Mouse (Mus musculus) stomach, embryonic 15.5 days (tissue): ENCODE results near the gene Tmem251. TPM values are rescaled to one million over a fixed set of nuclear protein-coding genes. Genes with fewer than 3 reads are reported as not detected.
A peak's percentile ranks its signal among the peaks of the same experiment; 100 is the strongest.

ENCODE experiments used
- ATAC-seq: fragments of 200-750 bp; cut with Nextera tagmentation; 2 replicates; pipeline ENCODE4 v1.8.0; 2017; ENCODE audit warnings: low read depth, moderate number of reproducible peaks, moderate TSS enrichment; ENCODE audit not compliant: insufficient read depth, low FRiP score
- H3K27ac ChIP-seq: fragments of 300-500 bp; sonication (generic); 2 replicates; pipeline ENCODE4 v1.5.1; 2015; ENCODE audit warnings: mild to moderate bottlenecking, inconsistent platforms
- H3K27me3 ChIP-seq: fragments of 300-500 bp; sonication (generic); replicated peaks from 2 replicates; pipeline ENCODE4 v1.6.1; 2015; ENCODE audit warnings: inconsistent platforms
- H3K36me3 ChIP-seq: fragments of 300-500 bp; sonication (generic); 2 replicates; pipeline ENCODE4 v1.6.1; 2015; ENCODE audit warnings: inconsistent platforms
- H3K4me1 ChIP-seq: fragments of 300-500 bp; sonication (generic); 2 replicates; pipeline ENCODE4 v1.6.1; 2015; ENCODE audit warnings: inconsistent platforms
- H3K4me2 ChIP-seq: fragments of 300-500 bp; sonication (generic); 2 replicates; pipeline ENCODE4 v1.6.1; 2015; ENCODE audit warnings: mild to moderate bottlenecking, inconsistent platforms
- H3K4me3 ChIP-seq: fragments of 300-500 bp; sonication (generic); replicated peaks from 2 replicates; pipeline ENCODE4 v1.5.1; 2015; ENCODE audit warnings: inconsistent platforms
- H3K9ac ChIP-seq: fragments of 300-500 bp; sonication (generic); 2 replicates; pipeline ENCODE4 v1.6.1; 2015; ENCODE audit warnings: inconsistent platforms
- H3K9me3 ChIP-seq: fragments of 300-500 bp; sonication (generic); 2 replicates; pipeline ENCODE4 v1.6.1; 2016; ENCODE audit warnings: inconsistent platforms
- WGBS: fragments of 180-500 bp; shearing (Covaris S2); methylation state at CpG from one replicate; pipeline ENCODE4 v1.1.7; 2015; 5-methylcytosine and 5-hydroxymethylcytosine counted together
- polyA plus RNA-seq: library from polyadenylated mRNA; unstranded; fragments of >200 nt; fragmentation: Nextera tagmentation; extraction: Ambion mirVana; gene quantifications from 2 replicates; pipeline ENCODE4 v1.2.1, GENCODE M21; 2015

The Tmem251 gene
- polyA plus RNA-seq, 1 experiment from 2014 or later: 12.9 TPM

- H3K4me3 ChIP-seq: no peak overlapping the region
- no peaks in the 10 kb centered on the region for H3K36me3 ChIP-seq
- no peak for ATAC-seq
- H3K9ac ChIP-seq: no peak overlapping the region
- WGBS: 76% methylated on average over 2 of the region's 2 CpGs
- H3K9me3 ChIP-seq: no peaks in the 10 kb centered on the region
- no peaks in the 10 kb centered on the region for H3K27me3 ChIP-seq
- H3K27ac ChIP-seq: no peak overlapping the region
- H3K4me1 ChIP-seq: no peaks in the 10 kb centered on the region
- H3K4me2 ChIP-seq: no peak overlapping the region
These were observed 29.4 kb upstream of the Tmem251 start for GRCm38 (mm10) chr12:102714116-102714515.

- H3K27me3 ChIP-seq: no peaks in the 10 kb centered on the region
- H3K27ac ChIP-seq: no peak overlapping the region
- H3K36me3 ChIP-seq: no peaks in the 10 kb centered on the region
- no peak overlapping the region for H3K9ac ChIP-seq
- WGBS: 77% methylated on average over 10 of the region's 10 CpGs
- no peak overlapping the region for H3K4me3 ChIP-seq
- no peaks in the 10 kb centered on the region for H3K9me3 ChIP-seq
- no peak for ATAC-seq
- no peak overlapping the region for H3K4me2 ChIP-seq
- no peaks in the 10 kb centered on the region for H3K4me1 ChIP-seq
These were observed 28.7 kb upstream of the Tmem251 start for GRCm38 (mm10) chr12:102714654-102715395.

GRCm38 (mm10) chr12:102719552-102720315, 23.8 kb upstream of the Tmem251 start:
- H3K4me1 ChIP-seq: no peaks in the 10 kb centered on the region
- WGBS: 28% methylated on average over 13 of the region's 13 CpGs
- ATAC-seq: no peak; the same call in 1 of the 2 replicates

GRCm38 (mm10) chr12:102722451-102722850, 21.1 kb upstream of the Tmem251 start:
- H3K27ac ChIP-seq: no peak overlapping the region
- no peaks in the 10 kb centered on the region for H3K9me3 ChIP-seq
- whole genome bisulfite sequencing: 56% methylated on average over 11 of the region's 11 CpGs
- ATAC-seq: peak; percentile 50; the same call in 1 of the 2 replicates
- H3K36me3 ChIP-seq: no peaks in the 10 kb centered on the region
- H3K9ac ChIP-seq: no peak overlapping the region
- H3K27me3 ChIP-seq: no peaks in the 10 kb centered on the region
- no peaks in the 10 kb centered on the region; the same call in 1 of the 2 replicates for H3K4me1 ChIP-seq
- H3K4me2 ChIP-seq: no peak overlapping the region
- H3K4me3 ChIP-seq: no peak overlapping the region

More at GRCm38 (mm10) chr12:102719552-102720315, 23.8 kb upstream of the Tmem251 start:
- H3K9me3 ChIP-seq: no peaks in the 10 kb centered on the region
- H3K27me3 ChIP-seq: no peaks in the 10 kb centered on the region
- peak overlapping the region; percentile 17; the same call in 1 of the 2 replicates for H3K4me2 ChIP-seq
- H3K27ac ChIP-seq: no peak overlapping the region
- no peaks in the 10 kb centered on the region for H3K36me3 ChIP-seq
- no peak overlapping the region for H3K4me3 ChIP-seq
- H3K9ac ChIP-seq: no peak overlapping the region

- Histone ChIP-seq H3K9ac (no peak overlapping the region), H3K4me2 (no peak overlapping the region), H3K27ac (no peak overlapping the region), H3K36me3 (no peaks in the 10 kb centered on the region), H3K27me3 (no peaks in the 10 kb centered on the region), H3K9me3 (no peaks in the 10 kb centered on the region), H3K4me1 (no peaks in the 10 kb centered on the region; the same call in 1 of the 2 replicates), H3K4me3 (no peak overlapping the region)
- no peak for ATAC-seq
- 61% methylated on average over 8 of the region's 8 CpGs for WGBS
These were observed 20.6 kb upstream of the Tmem251 start for GRCm38 (mm10) chr12:102722966-102723365.

GRCm38 (mm10) chr12:102723861-102724260, 19.7 kb upstream of the Tmem251 start:
- Histone ChIP-seq H3K36me3 (no peaks in the 10 kb centered on the region), H3K27ac (no peak overlapping the region), H3K4me1 (no peaks in the 10 kb centered on the region; the same call in 1 of the 2 replicates), H3K9ac (no peak overlapping the region), H3K4me2 (no peak overlapping the region), H3K27me3 (no peaks in the 10 kb centered on the region), H3K9me3 (no peaks in the 10 kb centered on the region), H3K4me3 (no peak overlapping the region)
- 64% methylated on average over 6 of the region's 6 CpGs for WGBS
- no peak for ATAC-seq

- Histone ChIP-seq H3K9ac (no peak overlapping the region), H3K4me3 (no peak overlapping the region), H3K4me1 (peaks cover under 1% of the 10 kb centered on the region; the same call in 1 of the 2 replicates), H3K9me3 (no peaks in the 10 kb centered on the region), H3K4me2 (no peak overlapping the region), H3K36me3 (no peaks in the 10 kb centered on the region), H3K27me3 (no peaks in the 10 kb centered on the region), H3K27ac (no peak overlapping the region)
- no peak for ATAC-seq
- WGBS: 89% methylated on average over 6 of the region's 6 CpGs
These were observed 18.4 kb upstream of the Tmem251 start for GRCm38 (mm10) chr12:102725146-102725545.

GRCm38 (mm10) chr12:102725761-102726175, 17.8 kb upstream of the Tmem251 start:
- Histone ChIP-seq H3K9me3 (no peaks in the 10 kb centered on the region), H3K9ac (no peak overlapping the region), H3K36me3 (no peaks in the 10 kb centered on the region), H3K27ac (no peak overlapping the region), H3K4me2 (no peak overlapping the region), H3K4me1 (peaks cover 7% of the 10 kb centered on the region; the same call in 1 of the 2 replicates), H3K27me3 (no peaks in the 10 kb centered on the region), H3K4me3 (no peak overlapping the region)
- WGBS: 61% methylated on average over 7 of the region's 7 CpGs
- ATAC-seq: no peak

- 28% methylated on average over 26 of the region's 26 CpGs for WGBS
These were observed 13.4 kb upstream of the Tmem251 start for GRCm38 (mm10) chr12:102729855-102730797.

GRCm38 (mm10) chr12:102730798-102731619, 12.6 kb upstream of the Tmem251 start:
- Histone ChIP-seq H3K9ac (no peak overlapping the region), H3K4me3 (0 out of 2 replicates have a peak overlapping the region, but pooled peaks have one; percentile 13), H3K4me2 (peak overlapping the region; percentile 47), H3K9me3 (no peaks in the 10 kb centered on the region), H3K4me1 (peaks cover 17% of the 10 kb centered on the region), H3K27ac (peak overlapping the region; percentile 84), H3K27me3 (no peaks in the 10 kb centered on the region), H3K36me3 (no peaks in the 10 kb centered on the region)
- 25% methylated on average over 16 of the region's 16 CpGs for WGBS
- ATAC-seq: 0 out of 2 replicates have a peak, but pooled peaks have one; percentile 6

More at GRCm38 (mm10) chr12:102729855-102730797, 13.4 kb upstream of the Tmem251 start:
- Histone ChIP-seq H3K27me3 (no peaks in the 10 kb centered on the region), H3K4me2 (peak overlapping the region; percentile 47), H3K36me3 (no peaks in the 10 kb centered on the region), H3K9me3 (no peaks in the 10 kb centered on the region), H3K4me3 (peak overlapping the region; percentile 13; the same call in 1 of the 2 replicates), H3K4me1 (peaks cover 17% of the 10 kb centered on the region), H3K27ac (peak overlapping the region; percentile 84), H3K9ac (no peak overlapping the region)
- ATAC-seq: peak; percentile 94
